Mouse (Mus musculus): ENCODE measurements around the gene Itih2.

The Itih2 gene

GRCm38 (mm10) chr2:10118751-10119150 lies 12.4 kb downstream of the Itih2 start:
- no peak for DNase-seq (ENCODE audit: low read depth, low spot score)

DNA sequence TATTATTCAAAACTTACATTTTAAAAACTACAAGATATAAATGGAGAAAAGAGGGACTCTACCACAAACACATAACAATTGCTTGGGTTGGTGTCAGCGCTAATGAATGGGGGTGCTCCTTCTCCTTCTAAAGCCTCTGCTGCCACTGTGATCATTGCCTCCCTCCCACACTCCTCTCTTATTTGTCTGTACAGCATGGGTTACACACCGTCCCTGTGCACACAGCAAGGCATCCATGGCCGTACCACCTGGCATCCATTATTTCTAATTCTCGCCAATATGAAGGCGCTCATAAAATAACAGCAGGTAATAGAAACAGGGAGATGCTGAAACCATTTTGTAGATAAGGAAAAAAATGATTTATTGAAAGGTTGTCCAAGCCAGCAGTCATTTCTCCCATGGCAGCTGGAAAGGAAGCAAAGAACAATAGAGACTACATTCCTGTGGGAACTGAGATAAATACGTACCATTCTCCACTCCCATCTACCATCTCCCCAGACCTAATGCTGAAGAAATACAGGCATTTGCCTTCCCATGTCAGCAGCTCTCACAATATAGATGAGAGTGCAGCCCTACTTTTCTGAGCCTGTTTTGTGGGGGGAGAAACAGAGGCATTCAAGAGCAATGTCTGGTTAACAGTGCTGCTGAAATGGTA lies 22.5 kb downstream of the Itih2 start:
- DNase-seq (ENCODE audit: low read depth, low spot score): no peak

DNA sequence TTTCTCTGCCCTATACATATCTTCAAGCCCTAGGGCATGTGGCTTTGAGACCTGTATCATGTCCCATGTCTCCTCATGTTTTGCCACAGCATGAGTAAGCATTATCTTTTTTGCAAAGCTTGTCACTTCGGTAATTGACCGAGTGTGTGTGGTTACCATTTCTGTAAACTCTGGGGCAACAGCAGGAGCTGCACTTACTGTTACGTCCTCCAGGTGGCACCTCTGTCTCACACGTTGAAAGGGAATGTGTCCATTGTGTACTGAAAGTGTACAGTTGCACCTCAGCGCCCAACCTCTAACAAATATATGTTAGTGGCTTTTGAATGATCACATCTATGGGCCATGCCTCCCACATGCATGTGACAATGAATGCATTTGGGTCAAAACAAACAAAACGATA lies 30.0 kb downstream of the Itih2 start:
- DNase-seq (ENCODE audit: low read depth, low spot score): peak; percentile 34

- DNase-seq (ENCODE audit: low read depth, low spot score): no peak
Measured at GRCm38 (mm10) chr2:10100471-10100870, 30.7 kb downstream of the Itih2 start.

GRCm38 (mm10) chr2:10098598-10099215 lies 32.5 kb downstream of the Itih2 start:
- DNase-seq (ENCODE audit: low read depth, low spot score): peak; percentile 29

DNA sequence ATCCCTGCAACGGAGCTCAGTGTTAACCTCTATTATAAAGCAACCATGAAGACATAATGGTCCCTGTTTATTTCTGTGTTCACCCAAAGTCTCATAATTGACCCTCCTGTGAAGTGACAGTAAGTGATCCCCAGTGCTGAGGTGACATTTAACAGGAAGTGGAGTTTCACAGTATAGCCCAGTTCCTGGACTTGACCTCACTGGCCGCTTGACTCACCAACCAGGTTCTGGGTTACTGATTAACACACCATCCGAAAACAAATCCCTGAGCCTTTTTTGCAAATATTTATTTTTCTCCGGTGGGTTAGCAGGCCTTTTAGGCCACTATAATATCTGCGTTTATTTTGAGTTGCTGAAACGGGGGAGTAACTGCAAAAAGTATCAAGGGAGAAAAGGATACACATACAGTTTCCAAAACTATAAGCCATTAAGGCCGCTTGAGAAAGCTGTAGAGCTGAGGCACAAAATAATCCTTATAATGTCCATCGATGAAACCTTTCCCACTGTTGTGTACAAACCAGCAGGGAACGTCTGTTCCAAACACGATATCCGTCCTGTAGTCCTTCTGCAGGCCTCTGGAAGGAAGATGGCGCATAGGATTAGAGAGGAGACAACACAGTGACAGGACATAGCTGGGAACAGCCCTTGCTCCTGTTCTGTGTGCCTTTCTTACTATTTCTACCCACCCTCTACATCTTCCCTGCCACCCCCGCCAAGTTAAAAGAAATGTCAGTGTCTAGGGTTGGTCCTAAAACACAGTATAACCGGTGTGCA lies 36.7 kb downstream of the Itih2 start:
- no peak for DNase-seq (ENCODE audit: low read depth, low spot score)

DNA sequence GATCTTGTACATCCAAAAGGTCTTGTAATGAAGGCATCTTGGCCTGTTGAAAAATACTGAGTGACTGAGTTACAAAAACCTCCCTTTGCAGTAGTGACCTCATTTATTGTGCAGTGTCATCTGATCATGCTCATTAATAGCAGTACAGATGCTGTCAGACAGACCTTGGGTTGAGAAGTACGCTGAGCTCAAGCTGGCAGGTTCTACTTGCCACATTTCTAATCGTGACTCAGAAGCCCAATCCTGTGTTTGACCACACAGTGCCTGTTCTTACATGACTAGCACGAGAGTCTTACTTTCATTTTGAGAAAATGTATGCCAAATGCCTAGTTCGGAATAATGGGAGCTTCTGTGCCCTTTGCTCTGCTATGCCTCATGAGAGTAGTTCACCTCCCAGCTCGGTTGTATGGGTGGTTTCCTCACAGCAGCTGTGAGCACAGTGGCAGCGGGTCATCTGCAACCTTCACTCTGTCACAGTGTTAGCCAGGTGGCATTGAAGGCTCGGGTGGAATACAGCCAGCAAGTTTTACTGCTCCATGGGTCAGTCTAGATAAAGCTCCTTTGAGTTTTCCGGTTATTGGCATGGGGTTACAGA lies 43.8 kb downstream of the Itih2 start:
- DNase-seq (ENCODE audit: low read depth, low spot score): no peak

DNA sequence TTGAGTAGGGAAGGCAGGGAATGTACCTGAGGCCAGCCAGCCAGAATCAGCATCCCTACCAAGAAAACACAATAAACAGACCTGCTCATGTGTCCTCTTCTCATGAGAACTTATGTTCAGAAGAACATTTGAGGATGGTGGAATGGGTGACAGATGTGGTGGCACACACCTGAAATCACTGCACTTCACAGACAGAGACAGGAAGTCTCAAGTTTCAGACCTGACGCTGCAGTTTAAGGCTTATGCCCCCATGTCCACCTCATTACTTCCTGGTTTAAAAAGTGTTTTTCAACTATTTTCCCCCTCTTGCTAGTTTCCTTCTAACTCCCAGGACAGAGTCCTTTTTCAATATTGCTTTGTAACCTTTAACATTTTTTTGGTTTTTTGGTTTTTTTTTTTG lies 48.5 kb downstream of the Itih2 start:
- peak; percentile 48 for DNase-seq (ENCODE audit: low read depth, low spot score)

- peak; percentile 15 for DNase-seq (ENCODE audit: low read depth, low spot score)
Measured at GRCm38 (mm10) chr2:10081453-10082080, 49.6 kb downstream of the Itih2 start.

DNA sequence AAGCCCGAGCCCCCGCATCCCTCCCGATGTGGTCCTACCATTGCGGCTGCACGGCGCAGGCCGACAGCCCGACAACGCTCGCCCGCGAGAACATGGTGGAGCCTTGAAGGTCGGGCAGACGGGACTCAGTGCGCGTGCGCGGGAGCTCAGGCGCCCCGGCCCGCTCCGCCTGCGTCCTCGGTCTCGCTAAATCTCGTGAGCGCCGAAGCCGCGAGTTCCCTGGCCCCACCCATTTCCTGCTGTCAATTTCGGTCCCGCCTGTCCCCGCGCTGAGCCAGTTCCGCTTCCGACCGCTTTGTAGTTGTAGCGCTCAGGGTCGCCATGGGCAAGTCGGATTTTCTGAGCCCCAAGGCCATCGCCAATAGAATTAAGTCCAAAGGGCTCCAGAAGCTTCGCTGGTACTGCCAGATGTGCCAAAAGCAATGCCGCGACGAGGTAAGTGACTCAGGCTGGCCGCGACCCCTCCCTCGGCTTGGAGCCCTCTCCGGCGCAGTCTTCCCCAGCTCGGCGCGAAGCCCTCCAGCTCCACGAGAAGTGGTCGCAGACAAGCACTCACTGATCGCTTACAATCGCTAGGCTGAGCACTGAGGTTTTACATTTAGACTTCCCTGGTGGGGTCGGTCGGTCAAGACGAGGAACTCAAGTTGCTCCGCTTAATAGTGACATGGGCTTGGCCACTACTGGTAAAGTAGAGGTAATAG lies 50.7 kb downstream of the Itih2 start, which contains the start of the genes Atp5c1 and Kin:
Gene Atp5c1 (minus strand): TSS at position 201 of the 701 bp plus-strand sequence.
Gene Kin (plus strand): TSS at position 284 of the 701 bp plus-strand sequence.
- DNase-seq (ENCODE audit: low read depth, low spot score): peak; percentile 98

DNA sequence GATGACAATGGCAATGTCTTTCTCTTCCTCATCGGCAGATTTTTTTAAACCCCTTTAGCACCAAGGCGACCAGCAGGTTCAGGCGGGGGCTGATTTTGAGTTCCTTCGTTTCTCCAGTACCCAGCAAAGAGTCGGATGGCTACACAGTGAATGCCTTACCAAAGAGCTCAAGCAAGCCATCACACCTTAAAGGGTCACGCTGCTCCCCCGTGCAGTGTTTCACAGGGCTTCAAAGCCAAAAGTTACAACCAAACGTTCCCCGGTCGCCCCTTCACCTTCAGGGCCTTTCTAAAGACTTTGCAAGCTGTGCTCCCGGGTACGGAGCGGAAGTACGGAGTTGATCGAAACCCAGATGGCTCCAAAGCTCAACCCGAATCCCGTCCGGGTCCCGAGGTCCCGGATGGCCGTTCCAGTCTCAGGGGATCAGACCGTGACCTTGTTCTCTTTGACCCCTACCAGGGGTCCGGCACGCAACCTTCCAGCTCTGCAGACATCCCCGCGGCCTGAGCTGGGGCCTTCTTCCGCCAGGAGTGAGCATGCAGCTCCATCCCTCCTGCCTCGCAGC lies 51.4 kb downstream of the Itih2 start:
- DNase-seq (ENCODE audit: low read depth, low spot score): no peak

DNA sequence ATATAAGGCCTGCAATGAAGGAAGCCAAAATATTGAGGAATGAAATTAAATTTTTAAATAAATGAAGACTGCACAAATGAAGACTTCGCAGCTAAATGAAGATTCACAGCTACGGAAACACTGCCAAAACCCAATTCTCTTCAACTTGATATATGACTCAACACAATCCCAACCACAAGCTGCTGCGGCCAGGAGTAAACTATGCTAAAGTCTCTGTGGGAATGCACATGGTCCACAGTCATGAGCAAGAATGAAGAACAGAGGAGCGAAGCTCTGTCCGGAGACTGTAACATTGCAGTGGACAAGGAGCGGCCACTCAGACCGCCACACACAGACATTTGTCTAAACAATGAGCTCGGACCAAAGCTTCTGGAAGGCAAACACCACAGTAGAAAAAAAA lies 54.5 kb downstream of the Itih2 start:
- DNase-seq (ENCODE audit: low read depth, low spot score): peak; percentile 17

DNA sequence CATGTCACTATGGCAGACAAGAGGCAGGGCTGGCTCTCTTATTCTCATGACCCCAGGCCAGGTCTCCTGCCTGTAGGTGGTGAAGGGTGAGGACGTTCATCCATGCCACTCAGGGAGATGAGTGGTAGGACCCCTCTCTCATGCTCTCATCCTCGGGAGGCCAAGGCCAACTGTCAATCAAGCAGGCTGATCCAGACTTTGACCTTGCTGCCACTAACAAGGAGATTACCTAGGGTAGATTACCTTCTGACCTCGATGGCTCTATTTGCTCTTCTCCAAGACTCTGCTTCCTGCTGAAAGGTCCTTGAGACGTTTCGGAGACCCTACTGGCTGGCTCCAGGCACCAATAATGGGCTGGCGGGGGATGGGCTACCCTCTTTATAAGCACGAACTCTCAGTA lies 56.7 kb downstream of the Itih2 start:
- no peak for DNase-seq (ENCODE audit: low read depth, low spot score)

DNA sequence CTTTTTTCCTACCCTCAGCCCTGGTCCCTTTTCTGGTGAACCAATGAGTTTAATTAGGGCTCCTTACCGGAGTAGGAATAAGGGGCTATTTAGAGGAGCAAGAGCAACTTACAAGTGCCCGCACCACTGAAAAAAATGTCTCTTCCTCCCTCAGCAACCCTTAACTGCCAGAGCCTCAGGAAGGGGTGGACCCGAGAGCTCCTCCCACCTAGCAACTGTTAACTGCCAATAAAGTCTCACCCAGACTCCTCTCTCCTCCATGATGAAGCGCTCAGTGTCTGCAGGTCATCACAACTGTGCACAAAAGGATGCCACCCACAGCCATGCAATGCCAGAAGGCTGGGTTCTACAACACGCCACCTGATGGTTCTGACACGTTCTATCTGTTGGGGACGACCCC lies 59.4 kb downstream of the Itih2 start:
- no peak for DNase-seq (ENCODE audit: low read depth, low spot score)

DNA sequence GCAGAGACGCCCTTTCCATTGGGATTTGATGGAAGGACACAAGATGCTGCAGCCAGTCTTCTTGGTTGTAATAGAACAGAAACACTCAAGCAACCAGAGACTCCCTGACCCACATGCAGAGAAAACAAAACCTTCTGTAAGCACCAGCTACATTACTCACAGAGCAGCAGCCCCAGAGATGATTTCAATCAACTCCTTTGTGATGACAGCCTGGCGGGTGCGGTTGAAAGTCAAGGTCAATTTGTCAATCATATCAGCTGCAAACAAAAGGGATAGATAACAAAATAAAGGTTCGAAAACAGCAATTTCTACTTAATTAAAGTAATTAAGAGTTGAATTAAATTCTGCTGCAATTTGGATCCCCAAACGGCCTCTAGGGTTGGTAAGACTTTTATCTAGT lies 72.4 kb downstream of the Itih2 start:
- no peak for DNase-seq (ENCODE audit: low read depth, low spot score)

GRCm38 (mm10) chr2:10051996-10052395 lies 79.2 kb downstream of the Itih2 start:
- DNase-seq (ENCODE audit: low read depth, low spot score): no peak

- DNase-seq (ENCODE audit: low read depth, low spot score): no peak
Measured at GRCm38 (mm10) chr2:10050878-10051277, 80.3 kb downstream of the Itih2 start.

DNA sequence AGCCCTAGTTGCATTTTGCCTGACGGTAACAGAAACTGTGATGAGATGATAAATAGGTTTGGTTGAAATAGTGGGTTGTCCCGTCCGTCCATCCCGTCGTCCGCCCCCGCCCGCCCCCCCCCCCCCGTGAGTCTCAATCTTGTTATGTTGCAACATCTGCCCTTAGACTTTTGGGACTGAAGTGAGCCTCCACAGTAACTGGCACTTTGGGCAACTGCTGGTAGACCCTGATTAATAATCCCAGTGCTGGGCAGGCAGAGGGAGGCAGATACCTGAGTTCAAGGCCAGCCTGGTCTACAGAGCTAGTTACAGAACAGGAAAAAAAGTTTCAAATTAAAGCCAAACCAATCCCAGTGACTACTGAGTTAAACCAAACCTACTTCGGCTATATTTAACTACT lies 81.7 kb downstream of the Itih2 start:
- no peak for DNase-seq (ENCODE audit: low read depth, low spot score)

DNA sequence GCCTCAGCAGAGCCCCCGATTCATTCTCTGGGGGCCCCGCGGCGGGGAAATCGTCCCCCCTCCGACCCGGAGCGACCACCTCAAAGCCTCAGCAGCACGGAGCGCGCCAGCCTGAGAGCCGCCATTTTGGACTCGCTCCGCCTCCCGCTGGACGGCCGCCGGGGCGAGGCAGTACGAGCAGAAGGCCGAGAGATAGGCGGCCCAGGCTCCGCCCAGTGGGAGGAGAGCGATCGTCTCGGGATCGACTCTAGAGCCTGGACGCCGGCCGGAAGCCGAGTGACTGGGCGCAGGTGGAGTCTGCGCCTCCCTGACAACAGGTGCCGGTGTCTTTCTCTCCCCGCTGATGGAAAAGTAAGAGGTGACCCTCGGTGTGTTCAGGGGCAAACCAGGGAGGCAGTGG lies 82.7 kb downstream of the Itih2 start, which contains the start of gene Taf3:
Gene Taf3 (minus strand): TSS at position 136 of the 400 bp plus-strand sequence.
- DNase-seq (ENCODE audit: low read depth, low spot score): peak; percentile 95

DNA sequence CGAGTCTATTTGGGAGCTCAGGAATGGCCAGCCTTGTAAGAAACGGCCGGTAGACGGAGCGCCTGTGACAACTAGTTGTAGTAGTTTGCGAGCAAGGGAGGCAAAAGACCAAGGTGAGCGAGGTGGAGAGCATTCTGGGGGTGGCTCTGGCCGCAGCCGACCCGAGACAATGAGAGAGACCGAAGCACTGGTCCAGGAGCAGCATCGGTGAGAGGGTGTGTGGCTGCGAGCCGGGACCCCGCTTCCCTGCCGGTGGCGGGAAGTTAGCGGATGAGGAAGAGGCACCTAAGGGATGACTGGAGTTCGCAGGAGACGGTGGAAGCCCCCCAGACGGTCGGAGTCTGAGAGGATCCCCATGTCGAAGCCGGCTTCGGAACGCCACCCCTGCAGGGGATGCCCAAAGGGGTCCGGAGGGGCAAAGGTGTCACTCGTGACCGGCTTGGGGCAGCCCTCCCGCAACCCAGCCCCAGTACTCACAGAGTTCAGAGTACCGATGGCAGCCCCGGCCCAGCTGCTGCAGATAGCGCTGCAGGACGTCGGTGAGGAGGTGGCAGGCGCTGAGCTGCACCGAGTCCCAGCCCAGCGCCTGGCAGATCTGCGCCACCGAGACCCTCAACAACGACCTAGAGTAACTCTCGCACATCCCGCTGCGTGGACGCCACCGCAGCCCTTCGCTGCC lies 83.3 kb downstream of the Itih2 start:
- no peak for DNase-seq (ENCODE audit: low read depth, low spot score)

Data from CD4-positive helper T cell, adult 2 months (primary cell).